Mouse (Mus musculus): ENCODE data around the gene Trim47.

The Trim47 gene

DNA sequence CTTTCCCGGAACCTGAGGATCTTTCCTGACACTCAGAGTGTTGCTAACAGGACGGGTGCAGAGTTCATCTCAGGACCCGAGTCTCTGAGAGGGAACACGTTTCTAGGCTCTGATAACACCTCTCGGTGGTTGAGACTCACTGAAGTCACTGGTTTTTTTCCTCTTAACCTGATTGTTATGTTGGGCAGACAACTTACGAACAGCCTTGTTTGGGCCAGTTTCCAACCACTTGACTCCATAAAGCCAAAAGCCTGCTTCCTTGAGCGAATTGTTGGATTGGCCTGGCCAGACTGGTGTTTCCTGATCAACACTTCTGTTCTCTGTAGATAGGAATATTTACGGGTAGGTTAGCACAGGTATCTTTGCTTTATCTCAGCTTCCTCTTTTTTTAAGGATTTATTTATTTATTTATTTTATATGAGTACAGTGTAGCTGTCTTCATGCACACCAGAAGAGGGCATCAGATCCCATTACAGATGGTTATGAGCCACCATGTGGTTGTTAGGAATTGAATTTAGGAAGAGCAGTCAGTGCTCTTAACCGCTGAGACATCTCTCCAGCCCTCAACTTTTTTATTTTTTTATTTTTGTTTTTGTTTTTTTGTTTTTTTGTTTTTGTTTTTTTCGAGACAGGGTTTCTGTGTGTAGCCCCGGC lies 38.1 kb downstream of the Trim47 start:
- DNase-seq (ENCODE audit: low read depth in 2 of 2, low spot score in 2 of 2): no peak

DNA sequence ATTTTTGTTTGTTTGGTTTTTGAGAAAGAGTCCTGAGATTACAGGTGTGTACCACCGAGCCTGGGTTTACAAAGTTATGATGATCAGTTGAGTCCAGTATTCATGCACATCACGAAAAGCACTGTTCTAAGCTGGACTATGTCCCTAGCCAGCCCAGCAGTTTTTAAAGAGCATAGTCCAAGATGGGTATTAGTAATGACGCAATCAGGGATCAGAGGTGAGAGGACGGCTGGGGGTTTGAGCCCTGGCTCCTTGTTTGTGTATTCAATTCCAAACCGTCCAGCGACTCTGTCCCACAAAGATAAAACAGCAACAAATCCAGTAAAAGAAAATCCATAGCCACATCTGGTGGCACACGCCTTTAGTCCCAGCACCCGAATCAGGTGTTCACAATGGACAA lies 38.8 kb downstream of the Trim47 start:
- DNase-seq (ENCODE audit: low read depth in 2 of 2, low spot score in 2 of 2): no peak

DNA sequence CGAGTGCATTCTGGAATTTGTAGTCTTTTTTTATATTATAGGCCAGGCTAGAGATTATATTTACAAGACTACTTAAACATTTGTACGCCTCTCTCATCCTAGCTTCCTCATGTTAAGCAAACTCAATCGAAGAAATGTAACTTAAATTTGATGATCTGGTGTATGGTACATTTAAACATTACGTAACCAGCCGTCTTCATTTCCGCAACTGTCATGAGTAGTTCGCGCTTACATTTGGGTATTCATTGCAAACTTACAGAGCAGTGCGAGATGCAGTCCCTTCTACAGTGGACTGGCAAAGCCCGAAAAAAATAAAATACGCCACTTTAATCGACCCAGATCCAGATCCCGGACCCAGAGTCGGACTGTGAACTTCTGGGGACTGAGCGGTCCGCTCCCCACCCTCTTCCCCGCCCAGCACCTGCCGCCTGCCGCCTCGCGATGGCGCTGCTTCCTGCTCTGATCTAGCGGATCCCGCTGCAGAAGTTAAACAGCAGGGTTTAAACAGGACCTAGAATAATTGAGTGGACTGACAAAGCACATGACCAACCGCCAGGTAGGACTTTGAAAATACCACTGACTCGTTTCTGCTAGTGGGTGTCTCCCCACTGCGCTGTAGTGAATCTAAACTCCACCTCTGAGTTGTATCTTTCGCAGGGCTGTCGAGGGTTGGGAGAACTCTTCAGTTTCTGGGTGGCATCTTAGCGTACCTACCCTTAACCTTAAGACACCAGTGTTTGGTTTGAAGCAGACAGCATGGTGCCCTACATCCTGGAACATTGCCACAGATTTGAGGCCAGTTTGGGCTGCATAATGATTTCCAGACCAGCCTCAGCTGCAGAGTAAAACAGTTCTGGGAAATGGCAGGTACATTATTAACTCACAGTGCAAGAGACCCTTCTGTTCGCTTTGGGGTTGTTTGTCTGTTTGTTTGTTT lies 39.5 kb downstream of the Trim47 start:
- peak; percentile 77 to 88 for DNase-seq (ENCODE audit: low read depth in 2 of 2, low spot score in 2 of 2)

DNA sequence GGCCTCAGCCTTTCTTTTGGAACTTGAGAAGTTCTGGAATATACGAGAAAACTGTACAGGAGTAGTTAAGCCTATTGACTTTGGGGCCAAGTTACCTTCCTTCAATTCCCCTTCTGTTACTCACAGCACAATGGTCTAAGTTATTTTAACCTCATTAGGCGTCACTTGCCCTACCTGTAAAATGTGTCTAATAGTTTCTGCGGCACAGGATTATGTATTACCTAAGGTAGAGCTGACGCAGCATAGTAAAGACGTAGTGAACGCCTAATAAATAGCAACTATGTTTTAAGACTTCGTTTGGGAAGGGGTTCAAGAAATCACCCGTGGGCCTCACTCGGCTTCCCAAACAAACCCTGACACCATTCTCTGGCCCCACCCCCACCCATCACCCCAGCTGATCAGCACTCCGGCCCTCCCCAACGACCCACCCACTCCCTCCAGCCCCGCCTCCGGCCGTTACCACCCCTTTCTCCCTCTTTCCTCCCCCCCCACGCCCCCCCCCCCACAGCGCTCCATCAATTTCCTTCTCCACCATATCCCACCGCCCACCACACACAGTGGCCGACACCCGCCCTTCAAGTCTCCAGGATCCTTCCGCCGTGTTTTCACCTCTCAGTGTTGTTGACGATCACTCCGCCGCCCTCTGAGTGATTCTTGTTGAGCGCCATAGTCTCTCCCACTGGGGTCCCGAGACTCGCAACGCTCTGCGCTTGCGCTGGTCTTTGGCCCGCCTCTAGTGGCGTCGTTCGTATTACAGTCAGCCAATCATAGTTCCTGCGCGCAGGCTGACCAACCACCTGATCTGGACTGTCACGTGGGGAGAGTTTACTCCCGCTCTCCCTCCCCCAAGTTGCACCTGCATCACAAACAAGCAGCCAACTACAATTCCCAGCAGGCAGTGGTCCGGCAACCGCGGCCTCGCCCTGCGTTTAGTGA lies 40.5 kb downstream of the Trim47 start, which contains the start of gene Wbp2:
Gene Wbp2, minus strand, starts transcription at position 738 of the 936 bp plus-strand sequence.
- peak; percentile 95 to 97 for DNase-seq (ENCODE audit: low read depth in 2 of 2, low spot score in 2 of 2)

- DNase-seq (ENCODE audit: low read depth in 2 of 2, low spot score in 2 of 2): no peak
These were observed 42.8 kb downstream of the Trim47 start for GRCm38 (mm10) chr11:116084166-116084565.

- no peak for DNase-seq (ENCODE audit: low read depth in 2 of 2, low spot score in 2 of 2)
These were observed 43.8 kb downstream of the Trim47 start for GRCm38 (mm10) chr11:116083096-116083672.

GRCm38 (mm10) chr11:116081081-116081480 lies 45.9 kb downstream of the Trim47 start:
- DNase-seq (ENCODE audit: low read depth in 2 of 2, low spot score in 2 of 2): peak; percentile 65 to 80

- DNase-seq (ENCODE audit: low read depth in 2 of 2, low spot score in 2 of 2): no peak
These were observed 47.5 kb downstream of the Trim47 start for GRCm38 (mm10) chr11:116079511-116079910.

DNA sequence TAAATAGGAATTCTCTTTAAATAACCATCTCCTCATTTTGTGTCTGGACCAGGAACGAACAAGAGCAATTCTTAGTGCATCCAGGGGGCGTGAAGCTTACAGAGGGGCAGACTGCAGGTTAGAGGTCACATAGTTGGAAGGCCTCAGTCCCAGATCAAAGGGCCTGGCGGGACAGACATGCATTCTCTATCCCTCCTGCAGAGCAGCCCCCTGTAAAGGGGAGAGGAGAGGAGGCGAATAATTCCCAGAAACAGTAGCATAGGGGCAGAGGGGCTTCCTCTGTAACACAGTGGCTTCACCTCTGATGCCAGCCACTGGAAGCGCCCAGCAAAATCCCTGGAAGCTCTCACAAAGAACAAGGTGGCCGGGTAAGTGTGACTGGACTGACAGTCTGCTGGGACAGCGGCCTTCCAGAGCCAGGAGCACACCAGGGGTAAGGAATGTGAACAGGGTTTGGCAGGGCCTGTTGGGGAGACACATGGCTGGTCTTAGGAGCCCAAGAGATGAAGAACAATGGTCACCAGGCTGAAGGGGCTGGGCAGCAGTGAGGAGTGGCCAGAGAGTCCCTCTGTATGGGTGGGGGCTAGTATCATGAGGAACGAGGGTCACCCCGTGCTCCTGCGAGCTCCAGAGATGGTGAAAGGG lies 48.2 kb downstream of the Trim47 start:
- DNase-seq (ENCODE audit: low read depth in 2 of 2, low spot score in 2 of 2): no peak

GRCm38 (mm10) chr11:116078221-116078620 lies 48.8 kb downstream of the Trim47 start:
- peak; percentile 70 to 87 for DNase-seq (ENCODE audit: low read depth in 2 of 2, low spot score in 2 of 2)

GRCm38 (mm10) chr11:116077446-116078204 lies 49.4 kb downstream of the Trim47 start, which contains the start of gene Unc13d:
TSS of gene Unc13d (minus strand) at chr11:116077961.
- DNase-seq (ENCODE audit: low read depth in 2 of 2, low spot score in 2 of 2): peak; percentile 15 to 33

DNA sequence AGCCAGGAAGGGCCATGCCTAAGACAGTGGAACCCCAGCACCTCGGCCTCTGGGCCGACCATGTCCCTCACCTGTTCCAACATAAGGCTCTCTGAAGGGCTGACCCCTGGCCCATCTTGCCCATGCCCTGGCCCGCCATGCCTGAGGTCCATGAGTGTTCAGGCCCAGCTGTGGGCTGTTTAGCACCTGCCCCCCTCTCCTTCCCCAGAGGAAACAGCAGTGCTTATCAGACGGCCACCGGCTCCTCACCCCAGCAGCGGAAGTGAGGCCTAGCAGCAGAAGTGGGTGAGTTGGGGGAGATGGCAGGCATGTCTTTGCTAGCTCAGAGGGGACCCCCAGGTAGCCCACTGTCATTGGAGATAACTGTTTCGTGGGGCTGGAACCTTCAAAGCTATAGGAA lies 50.2 kb downstream of the Trim47 start:
- peak; percentile 15 to 39 for DNase-seq (ENCODE audit: low read depth in 2 of 2, low spot score in 2 of 2)

DNA sequence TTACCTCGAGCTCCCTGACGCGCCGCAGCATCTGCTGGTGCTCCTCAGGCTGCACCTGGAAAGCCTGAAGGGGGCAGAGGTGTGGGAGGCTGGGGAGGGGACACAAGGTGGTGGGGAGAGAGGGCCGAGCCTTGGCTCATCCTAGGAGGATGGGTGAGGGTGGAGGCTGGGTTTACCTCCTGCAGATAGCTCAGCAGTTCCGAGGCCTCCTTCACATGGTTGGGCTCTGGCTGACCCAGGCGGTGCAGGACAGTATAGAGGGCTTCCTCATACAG lies 50.8 kb downstream of the Trim47 start:
- DNase-seq (ENCODE audit: low read depth in 2 of 2, low spot score in 2 of 2): no peak

DNA sequence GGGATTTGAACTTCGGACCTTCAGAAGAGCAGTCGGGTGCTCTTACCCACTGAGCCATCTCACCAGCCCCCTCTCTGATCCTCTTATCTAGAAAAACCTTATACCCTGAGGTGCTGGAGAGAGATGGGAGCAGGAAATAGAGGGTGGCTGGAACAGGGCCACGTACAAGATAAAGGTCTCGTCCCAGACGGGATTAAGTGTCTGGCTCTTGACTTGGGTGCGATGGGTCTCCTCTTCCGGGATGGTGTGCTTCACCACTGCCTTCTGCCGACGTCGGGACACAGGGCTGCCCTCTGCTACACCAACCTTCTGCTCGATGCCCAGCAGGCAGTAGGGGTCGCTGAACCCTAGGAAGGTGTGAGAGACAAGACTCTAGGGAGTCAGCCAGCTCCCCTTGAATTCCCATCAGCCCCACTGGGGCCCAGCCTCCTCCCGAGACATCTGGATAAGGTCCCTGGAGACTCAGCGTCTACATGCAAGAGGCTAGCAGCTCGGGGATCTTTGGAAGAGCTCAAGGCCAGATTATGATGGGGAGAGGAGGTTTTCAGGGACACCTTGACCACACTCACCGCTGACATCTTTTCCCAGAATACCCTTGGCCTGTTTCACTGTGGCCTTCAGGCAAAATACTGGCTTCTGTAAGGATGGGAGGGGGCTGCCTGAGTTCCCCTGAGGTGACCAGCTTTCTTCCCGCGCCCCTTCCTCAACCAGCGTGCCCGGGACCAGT lies 51.3 kb downstream of the Trim47 start:
- DNase-seq (ENCODE audit: low read depth in 2 of 2, low spot score in 2 of 2): no peak

DNA sequence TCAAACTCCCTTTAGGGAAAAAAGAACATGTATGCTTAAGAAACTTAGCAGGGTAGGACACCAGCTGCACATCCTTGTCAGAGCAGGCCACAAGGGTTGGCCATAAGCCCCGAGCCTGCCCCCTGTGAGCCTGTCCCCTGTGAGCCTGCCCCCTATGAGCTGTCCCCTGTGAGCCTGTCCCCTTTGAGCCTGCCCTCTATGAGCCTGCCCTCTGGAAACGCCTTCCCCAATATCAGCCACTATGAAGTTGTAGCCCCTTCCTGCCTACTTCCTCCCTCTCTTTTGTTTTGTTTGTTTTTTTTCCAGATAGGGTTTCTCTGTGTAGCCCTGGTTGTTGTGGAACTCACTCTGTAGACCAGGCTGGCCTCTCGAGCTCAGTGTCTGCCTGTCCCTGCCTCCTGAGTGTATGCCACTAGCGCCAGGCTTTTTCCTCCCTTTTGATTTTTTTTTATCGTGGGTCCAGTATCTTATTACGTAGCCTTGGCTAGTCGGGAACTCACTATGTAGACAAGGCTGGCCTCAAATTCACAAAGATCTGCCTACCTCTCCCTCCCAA lies 52.5 kb downstream of the Trim47 start:
- no peak for DNase-seq (ENCODE audit: low read depth in 2 of 2, low spot score in 2 of 2)

GRCm38 (mm10) chr11:116072608-116073007 lies 54.4 kb downstream of the Trim47 start:
- DNase-seq (ENCODE audit: low read depth in 2 of 2, low spot score in 2 of 2): no peak

- DNase-seq (ENCODE audit: low read depth in 2 of 2, low spot score in 2 of 2): peak; percentile 36 to 52
These were observed 55.5 kb downstream of the Trim47 start for GRCm38 (mm10) chr11:116071510-116071909.

GRCm38 (mm10) chr11:116065345-116065744 lies 61.7 kb downstream of the Trim47 start:
- DNase-seq (ENCODE audit: low read depth in 2 of 2, low spot score in 2 of 2): no peak

Data from CD8-positive naive resting alpha-beta T cell, adult 2 months (primary cell).